Mouse (Mus musculus): ENCODE data around the gene Ush1g. TPM values are rescaled to one million over a fixed set of nuclear protein-coding genes. Genes with fewer than 3 reads are reported as not detected.

The Ush1g gene
- total RNA-seq, 2 experiments from 2014 or later = 0.39 to 0.49 TPM

- intact Hi-C loops (cut with DNase I) = no loop called here
- DNase-seq (ENCODE audit: low spot score in 2 of 2) = no peak
These were observed 29.0 kb downstream of the Ush1g start for GRCm38 (mm10) chr11:115292631-115293375.

- no peak for DNase-seq (ENCODE audit: low spot score in 2 of 2)
- intact Hi-C loops (cut with DNase I) = no loop called here
These were observed 30.3 kb downstream of the Ush1g start for GRCm38 (mm10) chr11:115291503-115291902.

GRCm38 (mm10) chr11:115290919-115291318 is 30.9 kb downstream of the Ush1g start:
- no peak for DNase-seq (ENCODE audit: low spot score in 2 of 2)
- intact Hi-C loops (cut with DNase I) = no loop called here

GRCm38 (mm10) chr11:115290314-115290713 is 31.5 kb downstream of the Ush1g start:
- intact Hi-C loops (cut with DNase I) = no loop called here
- DNase-seq (ENCODE audit: low spot score in 2 of 2) = no peak

GRCm38 (mm10) chr11:115289885-115290284 is 32.0 kb downstream of the Ush1g start:
- no peak for DNase-seq (ENCODE audit: low spot score in 2 of 2)
- intact Hi-C loops (cut with DNase I) = no loop called here

- intact Hi-C loops (cut with DNase I) = no loop called here
These were observed 33.5 kb downstream of the Ush1g start for GRCm38 (mm10) chr11:115288305-115288704.

GRCm38 (mm10) chr11:115287386-115287785 is 34.5 kb downstream of the Ush1g start:
- DNase-seq (ENCODE audit: low spot score in 2 of 2) = no peak
- intact Hi-C loops (cut with DNase I) = no loop called here

More at GRCm38 (mm10) chr11:115288305-115288704, 33.5 kb downstream of the Ush1g start:
- no peak for DNase-seq (ENCODE audit: low spot score in 2 of 2)

- intact Hi-C loops (cut with DNase I) = no loop called here
- DNase-seq (ENCODE audit: low spot score in 2 of 2) = peak in 1 of 2 experiments; percentile 28
These were observed 35.4 kb downstream of the Ush1g start for GRCm38 (mm10) chr11:115286201-115286993.

- DNase-seq (ENCODE audit: low spot score in 2 of 2) = no peak
- intact Hi-C loops (cut with DNase I) = no loop called here
These were observed 36.6 kb downstream of the Ush1g start for GRCm38 (mm10) chr11:115285282-115285681.

- no peak for DNase-seq (ENCODE audit: low spot score in 2 of 2)
These were observed 37.8 kb downstream of the Ush1g start for GRCm38 (mm10) chr11:115283891-115284620.

GRCm38 (mm10) chr11:115283486-115283765 is 38.4 kb downstream of the Ush1g start:
- intact Hi-C loops (cut with DNase I) = no loop called here
- no peak for DNase-seq (ENCODE audit: low spot score in 2 of 2)

More at GRCm38 (mm10) chr11:115283891-115284620, 37.8 kb downstream of the Ush1g start:
- intact Hi-C loops (cut with DNase I) = no loop called here

- no peak for DNase-seq (ENCODE audit: low spot score in 2 of 2)
- intact Hi-C loops (cut with DNase I) = no loop called here
These were observed 38.9 kb downstream of the Ush1g start for GRCm38 (mm10) chr11:115282723-115283485.

GRCm38 (mm10) chr11:115282295-115282694 is 39.5 kb downstream of the Ush1g start:
- intact Hi-C loops (cut with DNase I) = no loop called here
- no peak for DNase-seq (ENCODE audit: low spot score in 2 of 2)

- intact Hi-C loops (cut with DNase I) = no loop called here
These were observed 42.1 kb downstream of the Ush1g start for GRCm38 (mm10) chr11:115279726-115280125.

GRCm38 (mm10) chr11:115278176-115278575 is 43.7 kb downstream of the Ush1g start:
- intact Hi-C loops (cut with DNase I) = no loop called here
- no peak for DNase-seq (ENCODE audit: low spot score in 2 of 2)

More at GRCm38 (mm10) chr11:115279726-115280125, 42.1 kb downstream of the Ush1g start:
- DNase-seq (ENCODE audit: low spot score in 2 of 2) = no peak

- intact Hi-C loops (cut with DNase I) = no loop called here
- DNase-seq (ENCODE audit: low spot score in 2 of 2) = no peak
These were observed 44.3 kb downstream of the Ush1g start for GRCm38 (mm10) chr11:115277604-115277975.

GRCm38 (mm10) chr11:115276780-115277603 is 44.8 kb downstream of the Ush1g start, which contains the start of gene Fdxr:
TSS of gene Fdxr (minus strand) at chr11:115277050.
- intact Hi-C loops (cut with DNase I) = no loop called here
- DNase-seq (ENCODE audit: low spot score in 2 of 2) = peak; percentile 96 to 97

- DNase-seq (ENCODE audit: low spot score in 2 of 2) = no peak
- intact Hi-C loops (cut with DNase I) = no loop called here
These were observed 45.9 kb downstream of the Ush1g start for GRCm38 (mm10) chr11:115275954-115276353.

GRCm38 (mm10) chr11:115275509-115275908 is 46.3 kb downstream of the Ush1g start:
- intact Hi-C loops (cut with DNase I) = no loop called here
- no peak for DNase-seq (ENCODE audit: low spot score in 2 of 2)
